In genomic region chr14:79300641-79301350, GRCm38 (mm10) we compare ENCODE assay signal across 9 mouse cellular contexts. TPM values are rescaled to one million over a fixed set of nuclear protein-coding genes. Genes with fewer than 3 reads are reported as not detected.
DNase-seq lines count a peak whose midpoint lies in the region; ATAC-seq and TF ChIP-seq lines count a peak whose summit lies in the region.
"Had no signal": no experiment of that assay in that cellular context is flagged by ENCODE, and none has a peak within 500 bp of the region (broad histone marks: within the 10 kb centered on the region; RNA-seq: fewer than 3 reads in every experiment).

No protein-coding gene starts in this region.

- no peaks in the 10 kb centered on the region for H3K36me3 ChIP-seq in forebrain, postnatal 0 days (ENCODE audit: insufficient read depth)

- peak overlapping the region; percentile 100 for H3K4me2 ChIP-seq in forebrain, postnatal 0 days (ENCODE audit: low read depth)

- peak; percentile 58 for ATAC-seq in forebrain, postnatal 0 days
- ATAC-seq in megakaryocyte progenitor cell, adult 5-6 weeks (replicated peaks; ENCODE audit: poor library complexity): peak; percentile 7

- H3K4me1 ChIP-seq in forebrain, postnatal 0 days (ENCODE audit: insufficient read depth): no peaks in the 10 kb centered on the region

- H3K9ac ChIP-seq in forebrain, postnatal 0 days: peak overlapping the region; percentile 52

- no peaks in the 10 kb centered on the region for H3K27me3 ChIP-seq in forebrain, postnatal 0 days (ENCODE audit: insufficient read depth, low read length)

- peak overlapping the region; percentile 59 for H3K4me3 ChIP-seq in forebrain, postnatal 0 days (ENCODE audit: low read depth, low read length)

- WGBS in forebrain, postnatal 0 days: 2% methylated on average over 52 of the region's 52 CpGs

- no peak for TF ChIP-seq CTCF in forebrain, postnatal 0 days (IDR thresholded peaks at IDR 0.05; ENCODE audit: low read depth)

- no peaks in the 10 kb centered on the region for H3K9me3 ChIP-seq in forebrain, postnatal 0 days (ENCODE audit: low read length)

- H3K27ac ChIP-seq in forebrain, postnatal 0 days (ENCODE audit: low read depth, low read length): no peak overlapping the region

- peak; percentile 51 for DNase-seq in adrenal gland, adult 2 months
- DNase-seq in adrenal gland, postnatal 4 days (ENCODE audit: low spot score in 2 of 2): no peak
- peak; percentile 8 for DNase-seq in urinary bladder, postnatal 14 days (ENCODE audit: low spot score)
- DNase-seq in urinary bladder, adult 2 months (ENCODE audit: low spot score): no peak
- DNase-seq in forebrain, postnatal 0 days: peak; percentile 66
- DNase-seq in left cerebral cortex, adult 18-20 months (ENCODE audit: low spot score in 2 of 2): peak; percentile 51 to 72
- DNase-seq in right cerebral cortex, postnatal 4 days: peak; percentile 42

RNA-seq across cellular contexts. Expression of gene Rgcc, which starts 0.6 kb away (rescaled TPM):
- total RNA-seq in adrenal gland, adult 2 months (2021): 100 to 1,000 TPM; 131 to 254 TPM
- polyA plus RNA-seq in adrenal gland, adult 2 months (2012; rRNA removed): 1,050 and 1,217 TPM in 2 replicates
- total RNA-seq in adrenal gland, postnatal 4 days (2021): 10 to 100 TPM; 72.3 to 97.8 TPM
- polyA plus RNA-seq in urinary bladder, adult 2 months (2012; rRNA removed): 13.4 and 20.1 TPM in 2 replicates
- 33.3 and 55.5 TPM in 2 replicates for total RNA-seq in forebrain, postnatal 0 days (2014; rRNA removed)
- 31.2 and 33.9 TPM in 2 replicates for polyA plus RNA-seq in forebrain, postnatal 0 days (2015; fragmentation: Nextera tagmentation; extraction: Ambion mirVana)
- total RNA-seq in left cerebral cortex, adult 18-20 months (2021): 10 to 100 TPM; 29.7 to 33.7 TPM
- total RNA-seq in megakaryocyte progenitor cell, adult 5-6 weeks (2015): 183 and 199 TPM in 2 replicates
- 212 and 243 TPM in 2 replicates for total RNA-seq in megakaryocyte progenitor cell, adult 5-6 weeks (2017)

RNA-seq across cellular contexts. Expression of gene Zfp957, which starts 53.6 kb away (rescaled TPM):
- not detected for total RNA-seq in adrenal gland, adult 2 months (2021)
- not detected in 2 replicates for polyA plus RNA-seq in adrenal gland, adult 2 months (2012; rRNA removed)
- not detected for total RNA-seq in adrenal gland, postnatal 4 days (2021)
- polyA plus RNA-seq in urinary bladder, adult 2 months (2012; rRNA removed): not detected in 2 replicates
- not detected in 2 replicates for total RNA-seq in forebrain, postnatal 0 days (2014; rRNA removed)
- not detected in 2 replicates for polyA plus RNA-seq in forebrain, postnatal 0 days (2015; fragmentation: Nextera tagmentation; extraction: Ambion mirVana)
- total RNA-seq in left cerebral cortex, adult 18-20 months (2021): not detected
- not detected in 2 replicates for total RNA-seq in megakaryocyte progenitor cell, adult 5-6 weeks (2015)
- not detected in 2 replicates for total RNA-seq in megakaryocyte progenitor cell, adult 5-6 weeks (2017)
- total RNA-seq: layer of hippocampus, postnatal 10 days had no signal

Comparison
In these comparisons a context has a peak if more than half of its experiments do, and no peak if none do; other contexts are left out.
1. DNase-seq: peak in adrenal gland, adult 2 months (single experiment), urinary bladder, postnatal 14 days (single experiment), forebrain, postnatal 0 days (single experiment), left cerebral cortex, adult 18-20 months (2 of 2) and right cerebral cortex, postnatal 4 days (single experiment); none in adrenal gland, postnatal 4 days (0 of 2) and urinary bladder, adult 2 months (single experiment).